Mouse (Mus musculus): Measurements from ENCODE around the gene Zcchc8.
"Not testable (repeated sequence)": the region's sequence is repeated elsewhere in the genome, so short reads cannot be mapped to it uniquely, and the experiment has no call there.

Zcchc8 gene

DNA sequence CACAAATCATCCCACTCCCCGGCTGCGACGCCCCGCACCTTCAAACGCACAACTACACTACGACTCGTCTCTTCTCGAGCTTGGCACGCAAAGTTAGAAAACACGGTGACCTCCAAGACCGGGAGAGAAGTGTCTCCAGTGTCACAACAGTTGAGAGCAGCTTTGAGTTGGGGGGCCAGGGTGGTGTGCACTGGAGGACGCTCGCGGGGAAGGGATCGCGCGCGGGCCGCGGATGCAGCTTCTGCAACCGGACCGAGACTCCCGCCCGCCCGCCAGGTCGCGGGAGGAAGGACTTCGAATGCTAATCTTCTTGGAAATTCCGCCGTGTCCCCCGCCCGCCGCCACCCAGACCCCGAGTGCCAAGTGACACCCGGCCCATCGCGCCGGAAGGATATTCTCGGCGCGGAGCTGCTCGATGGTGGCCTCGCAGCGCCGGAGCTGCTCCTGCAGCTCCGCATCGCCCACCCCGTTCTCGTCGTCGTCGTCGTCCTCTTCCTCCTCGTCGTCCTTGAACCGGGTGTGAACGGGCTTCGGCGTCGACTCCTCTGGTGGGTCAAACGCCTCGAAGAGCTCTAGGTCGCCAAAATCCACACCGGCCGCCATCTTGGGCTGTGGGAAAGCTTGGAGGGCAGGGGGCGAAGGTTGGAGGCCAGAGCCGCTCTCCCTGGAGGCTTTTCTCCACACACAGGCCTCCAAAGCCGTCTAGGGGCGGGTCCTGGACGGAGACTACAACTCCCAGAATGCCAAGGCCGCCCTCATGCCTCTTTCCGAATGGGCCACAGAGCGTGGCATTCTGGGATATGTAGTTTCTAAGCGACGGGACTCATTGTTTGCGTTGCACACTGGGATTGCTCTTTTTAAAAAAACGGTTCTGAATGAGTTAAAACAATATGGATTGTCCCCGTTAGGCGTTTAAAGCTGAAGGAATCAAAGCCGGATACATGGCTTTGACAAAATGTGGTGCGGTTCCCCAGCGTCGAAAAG lies at the start of gene Zcchc8:
TSS of gene Zcchc8 (minus strand) at position 773 of the 984 bp plus-strand sequence.
- DNase-seq (ENCODE audit: low read depth, low spot score) = peak; percentile 96

DNA sequence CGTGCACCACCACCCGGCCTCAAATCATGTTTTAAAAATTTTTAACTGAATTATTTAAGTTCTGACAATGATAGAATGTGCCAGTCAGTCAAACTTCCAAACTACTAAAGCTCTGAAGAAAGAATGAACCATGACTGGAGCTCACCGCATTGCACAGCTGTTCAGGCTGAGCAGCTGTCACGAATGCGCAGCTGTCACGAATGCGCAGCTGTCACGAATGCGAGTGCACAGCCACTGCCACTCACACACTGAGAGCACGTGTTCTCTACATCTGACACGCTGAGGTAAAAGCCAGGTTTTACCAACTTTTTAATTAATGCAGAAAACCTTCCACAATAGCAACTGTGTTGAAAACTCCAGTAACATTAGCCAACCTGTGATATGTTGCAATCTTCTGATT lies 45.6 kb upstream of the Zcchc8 start:
- DNase-seq (ENCODE audit: low read depth, low spot score) = not testable (repeated sequence)

DNA sequence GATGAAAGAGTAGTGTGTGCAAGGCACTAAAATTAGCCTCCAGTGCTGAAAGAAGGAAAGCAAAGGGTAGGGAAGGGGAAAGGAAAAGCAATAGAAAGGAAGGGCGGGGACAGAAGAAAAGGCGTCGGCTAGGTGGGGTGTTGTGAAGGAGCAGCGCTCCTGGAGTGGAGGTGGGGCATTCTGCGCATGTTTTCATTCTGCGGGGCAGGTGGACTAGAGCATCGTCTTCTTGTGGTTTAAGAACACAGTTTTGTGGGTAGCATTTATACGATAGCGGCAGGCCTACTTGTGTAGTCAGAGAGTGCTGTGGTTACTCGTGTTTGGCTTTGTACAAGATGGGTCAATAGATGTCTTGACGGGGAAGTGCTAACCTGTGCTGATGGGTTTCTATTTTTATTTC lies 44.6 kb upstream of the Zcchc8 start:
- no peak for DNase-seq (ENCODE audit: low read depth, low spot score)

DNA sequence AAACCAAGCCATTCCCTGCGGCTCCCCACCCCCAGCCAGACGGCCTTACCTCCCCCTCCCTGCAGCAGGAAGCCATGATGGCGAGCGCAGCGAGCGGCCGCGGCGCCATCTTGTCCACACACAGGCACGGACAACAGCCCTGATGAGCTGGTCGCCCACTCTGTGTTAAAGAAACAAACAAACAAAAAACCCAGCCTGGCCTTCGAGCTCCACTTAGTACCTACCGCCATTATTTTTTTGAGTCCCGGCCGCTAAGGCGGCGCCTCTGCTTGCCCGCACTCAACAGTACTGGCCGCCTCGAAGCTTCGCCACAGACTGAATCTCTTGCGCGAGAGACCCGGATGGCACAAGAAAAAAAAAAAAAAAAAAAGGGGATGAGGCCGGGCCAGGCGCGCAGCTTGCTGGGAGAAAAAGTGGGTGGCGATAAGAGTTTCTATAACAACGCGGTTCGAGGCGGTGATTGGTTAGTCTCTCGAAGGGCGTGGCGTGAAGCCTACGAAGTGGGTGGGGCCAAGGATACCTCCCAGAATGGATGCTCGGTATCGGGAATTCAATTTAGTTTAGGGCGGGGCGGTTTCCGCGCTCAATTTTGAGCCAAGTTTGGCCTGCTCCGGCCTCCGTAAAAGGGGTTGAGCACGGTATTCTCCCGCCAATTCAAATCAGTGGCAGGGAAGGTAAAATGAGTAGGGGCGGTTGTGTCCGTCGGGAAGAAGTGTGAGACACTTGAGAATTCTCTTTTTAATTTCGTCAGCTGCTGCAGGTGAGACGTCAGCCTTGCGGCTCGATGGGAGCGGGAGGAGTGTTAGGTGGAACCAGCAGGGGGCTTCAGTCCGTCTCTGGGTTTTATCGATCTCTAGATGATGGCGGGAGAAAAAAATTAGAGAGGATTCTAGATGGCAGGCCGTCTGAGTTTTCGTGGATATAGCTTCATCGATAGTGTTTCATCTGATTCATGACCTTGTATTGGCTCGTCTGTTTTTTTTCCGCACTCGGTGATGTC lies 28.5 kb upstream of the Zcchc8 start, which contains the start of the genes Rsrc2 and Kntc1:
TSS of gene Rsrc2 (minus strand) at position 350 of the 1,000 bp plus-strand sequence.
TSS of gene Kntc1 (plus strand) at position 652 of the 1,000 bp plus-strand sequence.
- DNase-seq (ENCODE audit: low read depth, low spot score) = peak; percentile 100

- DNase-seq (ENCODE audit: low read depth, low spot score) = no peak
These were observed 27.6 kb upstream of the Zcchc8 start for GRCm38 (mm10) chr5:123748339-123749064.

DNA sequence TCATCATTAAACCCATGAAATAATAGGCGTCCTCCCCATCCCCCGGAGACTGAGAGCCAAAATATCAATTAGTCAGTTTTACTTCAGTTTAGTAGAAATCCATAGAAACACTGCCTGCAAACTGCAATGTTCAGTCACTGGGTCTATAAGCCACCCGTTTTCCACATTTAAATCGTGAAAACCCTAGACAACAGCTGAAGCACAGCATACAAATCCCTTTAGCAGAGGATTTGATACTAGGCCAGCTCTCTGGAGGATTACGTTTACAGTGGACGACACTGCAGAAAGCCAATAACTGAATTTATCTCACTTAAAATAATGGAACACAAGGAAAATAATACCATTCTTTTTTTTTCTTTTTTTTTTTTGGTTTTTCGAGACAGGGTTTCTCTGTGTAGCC lies 26.7 kb upstream of the Zcchc8 start:
- DNase-seq (ENCODE audit: low read depth, low spot score) = no peak

DNA sequence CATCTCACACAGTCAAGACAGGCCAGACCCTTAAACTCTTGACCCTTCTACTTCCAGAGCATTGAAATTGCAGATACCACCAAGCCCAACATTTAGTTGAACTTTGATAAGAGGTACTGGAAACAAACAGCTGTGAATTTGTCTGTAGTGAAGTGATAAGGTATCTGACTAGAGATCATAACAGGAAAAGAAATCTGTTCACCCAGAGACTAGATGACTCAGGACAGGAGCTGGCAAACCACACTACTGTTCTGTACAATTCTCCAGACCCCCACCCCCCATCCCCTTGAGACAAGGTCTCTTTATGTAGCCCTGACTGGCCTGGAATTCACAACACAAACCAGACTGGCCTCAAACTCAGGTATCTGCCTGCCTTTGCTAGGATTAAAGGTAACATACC lies 25.4 kb upstream of the Zcchc8 start:
- DNase-seq (ENCODE audit: low read depth, low spot score) = no peak

DNA sequence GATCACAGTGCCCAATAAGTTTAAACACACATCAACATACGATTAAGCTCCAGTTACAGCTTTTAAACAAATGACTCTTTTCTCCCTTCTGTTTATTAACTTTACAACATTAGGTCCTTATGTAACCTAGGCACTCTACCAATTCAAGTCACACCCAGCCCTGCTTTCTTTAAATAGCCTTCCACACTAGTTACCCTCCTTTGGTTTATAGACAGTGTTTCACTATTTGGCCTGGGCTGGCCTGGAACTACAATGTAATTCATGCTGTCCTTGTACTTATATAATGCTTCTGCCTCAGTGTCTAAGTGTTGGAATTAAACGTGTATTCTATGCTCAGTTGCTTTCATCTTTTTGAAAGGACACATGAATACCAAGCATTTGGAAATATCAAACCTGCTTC lies 23.5 kb upstream of the Zcchc8 start:
- DNase-seq (ENCODE audit: low read depth, low spot score) = no peak

- DNase-seq (ENCODE audit: low read depth, low spot score) = no peak
These were observed 10.1 kb upstream of the Zcchc8 start for GRCm38 (mm10) chr5:123730981-123731380.

DNA sequence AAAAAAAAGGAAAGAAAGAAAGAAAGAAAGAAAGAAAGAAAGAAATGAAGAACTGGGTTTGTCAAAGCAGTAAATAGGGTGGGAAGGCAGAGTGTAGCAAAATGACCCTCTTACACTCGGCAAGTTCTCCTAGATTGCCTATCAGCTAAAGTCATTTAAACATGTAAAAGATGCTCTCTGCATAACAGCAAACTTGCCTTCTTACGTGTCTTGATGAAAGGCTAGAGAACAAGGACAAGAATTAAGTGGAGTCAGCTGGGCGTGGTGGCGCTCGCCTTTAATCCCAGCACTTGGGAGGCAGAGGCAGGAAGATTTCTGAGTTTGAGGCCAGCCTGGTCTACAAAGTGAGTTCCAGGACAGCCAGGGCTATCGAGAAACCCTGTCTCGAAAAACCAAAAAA lies 2.9 kb upstream of the Zcchc8 start:
- not testable (repeated sequence) for DNase-seq (ENCODE audit: low read depth, low spot score)

DNA sequence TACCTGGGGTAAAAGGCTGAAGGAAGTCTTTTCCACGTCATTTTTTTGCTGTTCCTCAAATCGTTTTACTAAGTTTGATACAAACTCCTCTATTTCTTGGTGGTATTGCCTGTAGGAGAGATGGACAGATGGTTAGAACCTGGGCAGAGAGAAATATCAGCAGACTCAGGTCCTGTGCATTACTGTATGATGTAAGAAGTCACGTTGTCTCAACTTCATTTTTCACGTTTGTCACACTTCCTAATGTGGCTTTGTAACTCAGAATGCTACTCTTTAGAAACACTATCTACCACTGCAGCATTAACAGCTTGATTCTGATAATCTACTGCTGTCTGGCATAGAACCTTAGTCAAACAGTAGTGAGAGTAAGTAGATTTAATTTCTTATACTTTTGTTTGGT lies 6.3 kb downstream of the Zcchc8 start:
- no peak for DNase-seq (ENCODE audit: low read depth, low spot score)

GRCm38 (mm10) chr5:123713782-123714181 lies 7.1 kb downstream of the Zcchc8 start:
- no peak for DNase-seq (ENCODE audit: low read depth, low spot score)

GRCm38 (mm10) chr5:123709571-123709970 lies 11.3 kb downstream of the Zcchc8 start:
- no peak for DNase-seq (ENCODE audit: low read depth, low spot score)

DNA sequence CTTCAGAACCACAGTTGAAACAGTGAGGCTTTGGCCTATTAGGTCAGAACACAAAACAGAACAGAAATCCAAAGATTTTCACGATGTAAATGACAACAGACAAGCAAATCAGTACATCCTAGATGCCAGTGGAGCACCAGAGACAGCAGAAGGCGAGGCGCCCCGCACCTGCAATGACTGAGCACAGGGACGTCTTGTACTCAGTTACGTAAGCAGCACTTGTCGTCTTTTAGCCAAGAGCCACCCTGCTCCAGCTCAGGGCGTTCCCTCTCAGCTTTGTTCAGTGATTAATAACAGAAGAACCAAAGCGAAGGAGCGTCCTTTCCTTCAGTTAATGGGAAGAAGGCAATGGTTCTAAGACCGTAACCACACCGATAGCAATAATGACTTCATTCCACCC lies 12.3 kb downstream of the Zcchc8 start:
- DNase-seq (ENCODE audit: low read depth, low spot score) = no peak

DNA sequence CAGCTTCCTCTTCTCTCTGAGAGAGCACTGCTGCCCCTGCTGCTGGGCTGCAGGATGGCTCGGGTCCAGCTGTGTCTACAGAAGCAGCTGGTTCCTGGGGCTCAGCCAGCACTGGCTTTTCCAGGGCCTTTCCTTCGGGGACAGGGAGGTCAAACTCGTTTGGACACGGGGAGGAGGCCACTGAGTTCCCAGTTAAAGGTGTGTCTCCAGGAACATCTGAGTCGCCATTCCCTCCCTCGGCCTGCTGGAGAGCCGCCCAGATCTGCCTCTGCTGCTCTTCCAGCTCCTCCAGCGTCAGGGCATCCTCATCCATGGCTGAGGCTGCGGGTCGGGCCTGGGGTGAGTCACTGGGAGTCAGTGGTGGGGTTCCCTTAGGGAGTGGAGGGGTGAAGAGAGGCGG lies 20.3 kb downstream of the Zcchc8 start:
- no peak for DNase-seq (ENCODE audit: low read depth, low spot score)

- DNase-seq (ENCODE audit: low read depth, low spot score) = peak; percentile 56
These were observed 21.7 kb downstream of the Zcchc8 start for GRCm38 (mm10) chr5:123699198-123699597.

DNA sequence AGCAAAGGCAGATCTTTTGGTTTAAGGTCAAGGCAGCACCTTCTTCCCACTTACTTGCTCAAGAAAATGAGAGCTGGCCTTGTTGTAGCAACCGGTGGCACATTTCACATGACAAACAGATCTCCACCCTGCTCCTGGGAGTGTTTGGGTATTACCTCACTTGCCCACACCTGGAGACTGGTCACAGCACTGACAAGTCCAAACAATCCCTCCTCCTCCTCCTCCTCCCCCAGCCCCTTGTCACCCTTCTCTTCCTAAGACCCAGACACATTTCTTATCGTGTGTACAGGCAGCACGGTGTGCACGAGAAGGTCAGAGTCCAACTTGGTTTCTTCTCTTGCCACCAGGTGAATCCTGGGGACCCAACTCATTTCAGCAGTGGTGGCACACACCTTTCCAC lies 23.9 kb downstream of the Zcchc8 start:
- DNase-seq (ENCODE audit: low read depth, low spot score) = no peak

DNA sequence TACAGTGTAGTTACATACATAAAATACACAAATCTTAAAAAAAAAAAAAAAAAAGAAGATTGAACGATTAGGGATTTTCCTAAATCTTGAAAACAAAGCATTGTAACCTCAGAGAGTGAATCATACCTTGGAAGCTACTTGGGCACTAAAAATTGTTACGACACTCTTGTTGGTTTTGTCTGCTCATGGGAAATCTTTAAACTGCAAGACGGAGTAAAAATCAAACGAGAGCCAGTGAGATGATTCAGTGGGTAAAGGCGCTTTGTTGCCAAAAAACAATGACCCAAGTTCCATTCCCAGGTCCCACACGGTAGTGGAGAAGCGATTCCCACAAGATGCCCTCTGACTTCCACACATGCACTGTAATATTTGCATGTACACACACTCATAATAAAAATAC lies 24.7 kb downstream of the Zcchc8 start:
- no peak for DNase-seq (ENCODE audit: low read depth, low spot score)

DNA sequence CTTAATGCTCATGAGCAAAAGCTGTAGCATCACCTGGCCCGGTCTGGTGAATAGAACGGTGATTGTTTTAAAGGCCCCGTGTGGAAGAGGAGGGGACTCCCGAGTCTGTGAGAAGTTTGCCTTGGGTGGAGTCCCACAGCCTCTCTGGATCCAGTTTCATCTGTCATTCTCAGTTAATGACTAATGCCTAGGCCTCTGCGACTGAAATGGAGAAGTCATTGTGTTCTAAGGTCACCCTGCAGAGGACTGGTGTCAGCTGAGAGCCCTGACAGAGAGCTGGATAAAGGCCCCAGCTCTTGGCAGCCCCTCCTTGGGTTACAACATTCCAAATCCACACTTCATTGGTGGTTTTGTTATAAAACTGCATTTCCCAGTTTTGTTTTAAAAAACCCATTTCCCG lies 26.4 kb downstream of the Zcchc8 start:
- DNase-seq (ENCODE audit: low read depth, low spot score) = no peak

- DNase-seq (ENCODE audit: low read depth, low spot score) = peak; percentile 49
These were observed 36.4 kb downstream of the Zcchc8 start, which contains the start of gene Clip1 for GRCm38 (mm10) chr5:123684221-123685144. Gene Clip1 (minus strand): TSS chr5:123684618.
